Mouse (Mus musculus) NIH3T3 (cell line): ENCODE measurements around the gene Rnpep.
A peak's percentile ranks its signal among the peaks of the same experiment; 100 is the strongest.

ENCODE experiments used
- DNase-seq: peaks from one replicate; pipeline ENCODE4 v3.0.0-alpha.2; 2012; ENCODE audit warnings: low read depth

Rnpep gene

DNA sequence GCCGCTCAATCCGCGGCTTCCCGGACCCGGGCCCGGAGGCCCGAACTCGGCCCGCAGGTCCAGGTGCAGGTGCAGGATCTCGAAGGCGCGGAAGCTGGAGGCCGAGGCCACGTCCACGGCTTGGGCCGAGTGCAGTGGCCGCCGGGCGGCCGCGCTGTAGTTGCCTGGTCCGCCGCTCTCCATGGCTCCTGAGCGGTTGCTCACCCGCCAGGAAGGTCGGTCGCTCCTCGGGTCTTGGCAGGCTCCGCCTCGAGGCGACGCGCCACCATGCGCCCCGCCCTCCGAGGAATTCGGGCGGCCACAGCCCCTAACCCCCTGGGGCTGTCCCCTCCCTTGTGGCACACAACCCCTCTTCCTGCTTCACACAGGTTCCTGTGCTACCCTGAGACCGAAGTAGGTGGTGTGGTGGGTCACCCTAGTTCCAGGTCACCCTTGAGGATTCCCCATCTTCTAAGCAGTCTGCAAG is at the start of gene Rnpep:
Gene Rnpep, minus strand, starts transcription at position 259 of the 466 bp plus-strand sequence.
- DNase-seq = peak; percentile 76

GRCm38 (mm10) chr1:135330578-135330977 is 46.7 kb upstream of the Rnpep start:
- no peak for DNase-seq

DNA sequence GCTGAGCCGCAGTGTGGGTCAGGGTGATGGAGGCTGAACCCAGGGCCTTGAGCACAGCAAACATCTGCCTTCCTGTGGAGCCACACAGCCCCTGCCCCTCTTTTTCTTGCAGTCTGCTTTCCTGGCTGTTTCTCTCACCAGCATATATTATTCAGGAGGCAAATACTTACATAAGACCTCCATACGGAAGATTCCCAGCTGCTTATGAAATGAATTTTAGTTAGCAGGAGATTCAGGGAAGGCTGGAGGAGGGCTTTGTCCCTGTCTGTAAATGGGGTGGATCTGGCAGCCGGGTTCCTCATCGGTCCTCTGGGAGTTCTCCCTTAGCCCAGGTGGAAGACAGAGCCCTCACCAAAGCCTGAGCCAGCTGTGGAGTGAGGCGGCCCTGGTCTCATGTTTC is 44.5 kb upstream of the Rnpep start:
- no peak for DNase-seq

DNA sequence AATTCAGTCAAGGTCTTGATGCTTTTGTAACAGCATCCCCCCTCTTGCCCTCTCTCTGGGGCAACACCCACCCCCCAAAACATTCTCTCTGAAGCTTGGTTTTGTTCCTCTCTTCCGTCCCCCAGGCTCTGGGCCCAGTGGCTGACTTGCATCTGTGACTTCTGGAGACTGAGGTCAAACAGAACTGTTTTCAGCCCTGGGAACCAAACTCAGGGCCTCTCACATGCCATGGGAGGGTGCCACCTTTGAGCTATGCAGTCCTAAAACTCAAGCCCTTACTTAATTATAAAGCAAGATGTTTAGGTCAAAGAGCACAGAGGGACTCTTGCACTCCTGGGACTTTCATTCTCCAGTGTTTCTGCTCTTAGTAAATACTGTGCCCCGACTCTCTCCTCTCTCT is 42.0 kb upstream of the Rnpep start:
- no peak for DNase-seq

DNA sequence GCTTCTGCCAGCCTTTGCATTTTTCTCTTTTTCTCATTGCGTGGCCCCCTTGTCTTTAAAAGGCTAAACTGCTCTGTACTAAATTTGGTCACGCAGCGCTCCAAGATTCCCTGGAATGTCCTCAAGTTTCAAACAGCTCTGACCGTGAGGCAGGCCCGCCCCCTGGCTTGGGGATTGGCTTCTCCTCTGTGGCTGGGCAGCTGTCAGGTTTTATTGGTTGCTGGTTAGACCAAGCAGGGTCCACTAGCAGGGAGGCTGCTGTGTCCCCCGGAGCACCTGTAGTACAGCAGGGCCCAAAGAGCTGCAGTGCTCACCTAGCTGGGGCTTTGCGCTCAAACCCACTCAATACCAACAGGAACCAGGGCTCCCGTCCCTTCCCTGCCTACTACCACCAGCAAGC is 40.7 kb upstream of the Rnpep start, which contains the start of gene Lmod1:
Gene Lmod1, plus strand, starts transcription at position 237 of the 400 bp plus-strand sequence.
- peak; percentile 89 for DNase-seq

- DNase-seq = peak; percentile 86
Measured at GRCm38 (mm10) chr1:135323367-135323901, 39.5 kb upstream of the Rnpep start.

- peak; percentile 97 for DNase-seq
Measured at GRCm38 (mm10) chr1:135313284-135314031, 29.6 kb upstream of the Rnpep start, which contains the start of gene Timm17a. Timm17a (minus strand) TSS chr1:135313778.

GRCm38 (mm10) chr1:135312201-135312600 is 28.3 kb upstream of the Rnpep start:
- no peak for DNase-seq

DNA sequence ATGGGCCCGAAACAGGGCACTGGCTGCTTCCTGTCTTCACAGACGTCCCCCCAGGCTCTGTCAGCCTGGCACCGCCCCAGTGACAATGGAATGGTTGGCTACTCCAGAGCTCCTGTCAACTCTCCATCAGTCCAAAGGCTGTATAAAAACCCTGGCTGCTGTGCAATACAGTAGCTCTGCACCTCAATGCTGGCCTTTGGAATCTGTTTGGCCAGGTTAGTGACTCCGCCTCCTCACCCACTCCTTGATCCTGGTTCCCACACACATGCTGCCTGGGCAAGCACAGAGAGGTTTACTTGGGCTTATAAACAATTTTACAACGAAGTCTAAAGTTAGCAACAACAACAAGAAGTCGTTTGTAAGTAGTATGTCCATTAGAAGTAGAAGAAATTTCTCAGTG is 27.5 kb upstream of the Rnpep start:
- DNase-seq = no peak

DNA sequence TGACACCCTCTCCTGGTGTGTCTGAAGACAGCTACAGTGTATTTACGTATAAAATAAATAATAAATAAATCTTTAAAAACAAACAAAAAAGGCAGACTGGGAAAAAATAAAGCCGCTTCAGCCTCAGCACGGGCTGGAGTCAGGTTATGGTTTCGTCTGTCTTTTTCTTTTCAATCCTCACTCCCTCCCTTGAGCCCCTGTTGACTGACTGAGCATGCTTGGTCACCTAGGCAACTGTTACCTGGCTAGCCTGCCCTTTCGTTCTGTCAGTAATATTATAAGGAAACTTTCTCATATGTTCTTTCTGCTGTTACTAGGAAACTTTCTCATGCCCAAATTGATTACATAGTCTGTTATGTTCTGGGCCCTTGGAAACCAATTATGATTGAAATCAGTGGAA is 7.0 kb upstream of the Rnpep start:
- no peak for DNase-seq

GRCm38 (mm10) chr1:135286311-135286710 is 2.4 kb upstream of the Rnpep start:
- DNase-seq = no peak

DNA sequence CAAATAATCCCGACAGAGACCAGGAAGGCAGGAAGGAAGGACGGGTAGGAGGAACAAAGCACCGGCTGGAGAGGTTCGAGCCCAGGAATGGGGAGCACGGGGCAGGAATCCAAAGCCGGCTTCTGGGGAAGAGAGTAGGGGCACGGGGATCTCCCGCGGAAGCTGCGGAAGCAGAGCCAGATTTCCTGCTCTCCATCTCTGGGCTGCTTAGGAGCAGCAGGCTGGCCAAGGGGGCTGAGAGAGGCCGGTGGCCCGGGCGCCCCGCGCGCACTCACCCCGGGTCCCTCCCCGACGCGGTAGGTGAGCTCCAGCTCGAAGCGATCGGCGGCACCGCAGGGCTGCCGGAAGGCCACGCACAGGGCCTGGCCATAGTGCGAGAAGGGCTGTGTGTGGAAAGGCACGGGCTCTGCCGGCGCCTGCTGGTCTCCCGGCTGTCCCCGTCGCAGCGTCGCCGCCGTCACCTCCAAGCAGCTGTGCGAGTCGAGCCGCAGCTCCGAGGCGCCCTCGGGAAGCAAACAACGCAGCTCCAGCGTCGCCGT is 528 bp downstream of the Rnpep start:
- peak; percentile 51 for DNase-seq

DNA sequence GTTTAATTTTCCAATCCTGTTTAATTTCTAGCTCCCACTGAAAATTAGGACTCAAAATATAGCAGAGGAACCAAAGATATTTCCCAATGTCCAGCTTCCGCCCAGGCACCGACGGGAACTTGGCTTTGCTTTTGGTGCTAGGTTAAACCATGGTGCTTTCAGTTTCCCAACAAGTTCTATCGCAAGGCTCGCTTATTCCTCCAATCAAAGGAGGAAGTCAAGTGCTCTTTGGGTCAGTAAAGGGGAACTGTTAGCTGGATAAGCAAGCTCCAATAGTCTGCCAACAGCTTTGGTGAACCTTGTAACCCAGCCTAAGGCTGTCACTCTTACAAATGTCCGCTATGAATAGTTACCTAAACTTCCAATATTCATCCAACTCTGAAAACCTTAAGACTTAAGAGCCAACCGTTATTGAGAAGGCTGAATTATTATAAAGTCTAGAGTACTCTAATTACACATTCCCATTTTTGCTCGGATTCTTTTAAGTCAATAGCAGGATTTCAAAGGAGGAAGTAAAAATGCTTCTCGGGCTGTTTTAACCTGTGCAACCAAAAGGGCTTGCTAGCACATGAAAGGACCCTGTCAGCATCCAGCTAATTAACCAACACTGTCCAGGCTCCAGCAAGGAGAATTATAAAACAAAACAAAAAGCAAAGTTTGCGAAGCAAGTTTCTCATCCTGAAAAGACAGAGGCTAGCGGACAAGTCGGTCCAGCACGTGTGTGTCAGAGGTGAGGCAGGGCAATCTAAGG is 1.2 kb downstream of the Rnpep start:
- peak; percentile 56 for DNase-seq

DNA sequence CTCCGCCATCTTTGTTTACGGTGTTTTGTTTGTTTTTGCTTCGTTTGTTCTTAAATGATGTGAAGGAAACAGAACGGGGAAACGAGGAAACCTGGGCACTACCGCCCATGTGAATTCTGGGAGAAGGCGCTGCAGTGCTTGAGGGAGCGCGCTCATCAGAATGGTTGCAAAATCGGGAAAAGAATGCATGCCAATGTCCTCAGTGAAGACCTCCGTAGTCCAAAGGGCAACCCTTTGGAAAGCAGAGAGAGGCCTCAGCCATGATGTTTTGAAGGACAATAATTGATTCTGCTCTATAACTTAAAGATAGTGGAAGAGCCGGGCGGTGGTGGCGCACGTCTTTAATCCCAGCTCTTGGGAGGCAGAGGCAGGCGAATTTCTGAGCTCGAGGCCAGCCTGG is 2.0 kb downstream of the Rnpep start:
- DNase-seq = no peak

- DNase-seq = no peak
Measured at GRCm38 (mm10) chr1:135280646-135281045, 3.2 kb downstream of the Rnpep start.

- DNase-seq = no peak
Measured at GRCm38 (mm10) chr1:135271371-135271770, 12.5 kb downstream of the Rnpep start.

GRCm38 (mm10) chr1:135267663-135268446 is 16.0 kb downstream of the Rnpep start:
- peak; percentile 9 for DNase-seq

DNA sequence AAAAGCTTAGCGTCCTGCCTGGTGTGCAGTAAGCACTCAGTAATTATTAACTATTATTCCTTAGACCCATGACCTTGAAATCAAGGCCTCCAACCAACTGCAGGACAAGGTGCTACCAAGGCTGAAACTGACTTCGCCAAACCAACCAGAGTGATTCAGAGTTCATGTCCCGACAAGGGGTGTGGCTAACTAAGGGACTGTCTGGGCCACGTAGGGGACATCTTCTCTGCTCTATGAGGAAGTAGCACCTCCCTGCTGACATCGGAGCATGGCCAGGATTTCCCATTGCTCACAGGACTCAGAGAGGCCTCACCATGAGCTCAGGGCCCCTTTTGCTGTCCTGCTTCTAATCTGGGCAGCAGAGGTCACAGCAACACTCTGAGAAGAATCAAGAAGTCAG is 18.1 kb downstream of the Rnpep start:
- DNase-seq = no peak

- peak; percentile 19 for DNase-seq
Measured at GRCm38 (mm10) chr1:135263316-135263715, 20.6 kb downstream of the Rnpep start.

DNA sequence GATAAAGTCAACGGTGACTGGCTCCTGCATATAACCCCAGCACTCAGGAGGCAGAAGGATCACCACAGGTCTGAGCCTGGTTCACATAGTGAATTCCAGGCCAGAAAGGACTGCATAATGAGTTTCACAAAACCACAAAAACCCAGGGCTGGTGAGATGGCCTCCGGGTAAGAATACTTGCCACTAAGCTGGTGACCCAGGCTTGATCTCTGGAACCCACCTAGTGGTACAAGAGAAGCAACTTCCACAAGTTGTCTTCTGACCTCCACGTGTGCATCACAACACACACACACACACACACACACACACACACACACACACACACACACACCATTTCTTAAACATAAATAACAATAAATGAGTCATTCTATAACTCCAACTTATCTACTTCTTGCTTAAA is 21.6 kb downstream of the Rnpep start:
- DNase-seq = no peak

- no peak for DNase-seq
Measured at GRCm38 (mm10) chr1:135260931-135261330, 23.0 kb downstream of the Rnpep start.

DNA sequence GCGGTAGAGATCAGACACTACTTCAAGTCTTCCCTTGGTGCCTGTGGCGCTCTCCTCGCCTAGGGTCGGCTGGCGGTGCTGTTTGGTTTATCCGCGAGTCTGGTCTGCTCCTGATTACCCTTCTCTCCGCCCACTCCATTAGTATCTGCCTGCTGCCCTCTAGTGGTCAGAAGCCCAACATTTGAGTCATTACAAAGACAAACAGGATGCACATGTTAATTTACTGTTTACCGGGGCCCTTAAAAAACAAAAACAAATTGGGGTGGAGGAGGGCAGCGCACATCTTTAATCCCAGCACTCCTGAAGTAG is 24.8 kb downstream of the Rnpep start:
- peak; percentile 95 for DNase-seq
